Mouse (Mus musculus): ENCODE data around the gene Scn5a. TPM values are rescaled to one million over a fixed set of nuclear protein-coding genes. Genes with fewer than 3 reads are reported as not detected.

The Scn5a gene
- total RNA-seq, 2 experiments from 2014 or later, result not detected

- ATAC-seq (ENCODE audit: poor library complexity, severe bottlenecking), result no peak
Observed at GRCm38 (mm10) chr9:119512993-119513392, 65.8 kb downstream of the Scn5a start.

GRCm38 (mm10) chr9:119510902-119511301, 67.9 kb downstream of the Scn5a start:
- ATAC-seq (ENCODE audit: poor library complexity, severe bottlenecking), result no peak

GRCm38 (mm10) chr9:119504981-119505658, 73.7 kb downstream of the Scn5a start:
- no peak for ATAC-seq (ENCODE audit: poor library complexity, severe bottlenecking)

GRCm38 (mm10) chr9:119503613-119504012, 75.2 kb downstream of the Scn5a start:
- ATAC-seq (ENCODE audit: poor library complexity, severe bottlenecking), result no peak

- no peak for ATAC-seq (ENCODE audit: poor library complexity, severe bottlenecking)
Observed at GRCm38 (mm10) chr9:119498885-119499284, 79.9 kb downstream of the Scn5a start.

GRCm38 (mm10) chr9:119498247-119498607, 80.6 kb downstream of the Scn5a start:
- ATAC-seq (ENCODE audit: poor library complexity, severe bottlenecking), result no peak

GRCm38 (mm10) chr9:119497546-119498246, 81.1 kb downstream of the Scn5a start:
- no peak for ATAC-seq (ENCODE audit: poor library complexity, severe bottlenecking)

- no peak for ATAC-seq (ENCODE audit: poor library complexity, severe bottlenecking)
Observed at GRCm38 (mm10) chr9:119496960-119497359, 81.9 kb downstream of the Scn5a start.

- no peak for ATAC-seq (ENCODE audit: poor library complexity, severe bottlenecking)
Observed at GRCm38 (mm10) chr9:119496354-119496753, 82.5 kb downstream of the Scn5a start.

- ATAC-seq (ENCODE audit: poor library complexity, severe bottlenecking), result no peak
Observed at GRCm38 (mm10) chr9:119484868-119485267, 93.9 kb downstream of the Scn5a start.

- ATAC-seq (ENCODE audit: poor library complexity, severe bottlenecking), result no peak
Observed at GRCm38 (mm10) chr9:119484420-119484819, 94.4 kb downstream of the Scn5a start.

GRCm38 (mm10) chr9:119483554-119484353, 95.1 kb downstream of the Scn5a start:
- ATAC-seq (ENCODE audit: poor library complexity, severe bottlenecking), result no peak

GRCm38 (mm10) chr9:119481612-119482011, 97.2 kb downstream of the Scn5a start:
- no peak for ATAC-seq (ENCODE audit: poor library complexity, severe bottlenecking)

GRCm38 (mm10) chr9:119479297-119479696, 99.5 kb downstream of the Scn5a start:
- no peak for ATAC-seq (ENCODE audit: poor library complexity, severe bottlenecking)

GRCm38 (mm10) chr9:119478345-119478744, 100.5 kb downstream of the Scn5a start:
- ATAC-seq (ENCODE audit: poor library complexity, severe bottlenecking), result no peak

GRCm38 (mm10) chr9:119477754-119478153, 101.1 kb downstream of the Scn5a start:
- no peak for ATAC-seq (ENCODE audit: poor library complexity, severe bottlenecking)

- ATAC-seq (ENCODE audit: poor library complexity, severe bottlenecking), result no peak
Observed at GRCm38 (mm10) chr9:119474717-119475611, 103.9 kb downstream of the Scn5a start.

- ATAC-seq (ENCODE audit: poor library complexity, severe bottlenecking), result no peak
Observed at GRCm38 (mm10) chr9:119473608-119474164, 105.1 kb downstream of the Scn5a start.

- no peak for ATAC-seq (ENCODE audit: poor library complexity, severe bottlenecking)
Observed at GRCm38 (mm10) chr9:119473011-119473410, 105.8 kb downstream of the Scn5a start.

GRCm38 (mm10) chr9:119472412-119472918, 106.4 kb downstream of the Scn5a start:
- ATAC-seq (ENCODE audit: poor library complexity, severe bottlenecking), result no peak
